Mouse (Mus musculus) R1 (cell line): ENCODE results near the gene Tnfsf12.
A peak's percentile ranks its signal among the peaks of the same experiment; 100 is the strongest.

ENCODE experiments used
- DNase-seq: peaks from one replicate; pipeline ENCODE4 v3.0.0-alpha.2; 2018; ENCODE audit warnings: low read depth, low spot score

The Tnfsf12 gene

GRCm38 (mm10) chr11:69704613-69705010 is 9.0 kb upstream of the Tnfsf12 start:
- DNase-seq = peak; percentile 88

GRCm38 (mm10) chr11:69703814-69704612 is 8.4 kb upstream of the Tnfsf12 start:
- peak; percentile 99 for DNase-seq

GRCm38 (mm10) chr11:69703381-69703780 is 7.7 kb upstream of the Tnfsf12 start:
- DNase-seq = peak; percentile 89

- peak; percentile 51 for DNase-seq
Measured at GRCm38 (mm10) chr11:69702886-69703285, 7.2 kb upstream of the Tnfsf12 start.

- DNase-seq = no peak
Measured at GRCm38 (mm10) chr11:69699595-69699994, 3.9 kb upstream of the Tnfsf12 start.

- DNase-seq = peak; percentile 91
Measured at GRCm38 (mm10) chr11:69698574-69698973, 2.9 kb upstream of the Tnfsf12 start.

GRCm38 (mm10) chr11:69697396-69697795 is 1.7 kb upstream of the Tnfsf12 start:
- no peak for DNase-seq

- no peak for DNase-seq
Measured at GRCm38 (mm10) chr11:69695046-69695360, 646 bp downstream of the Tnfsf12 start.

- DNase-seq = no peak
Measured at GRCm38 (mm10) chr11:69693421-69693965, 2.2 kb downstream of the Tnfsf12 start.

GRCm38 (mm10) chr11:69692863-69693262 is 2.8 kb downstream of the Tnfsf12 start:
- no peak for DNase-seq

- DNase-seq = no peak
Measured at GRCm38 (mm10) chr11:69692196-69692811, 3.3 kb downstream of the Tnfsf12 start.

- peak; percentile 75 for DNase-seq
Measured at GRCm38 (mm10) chr11:69689891-69690290, 5.8 kb downstream of the Tnfsf12 start.

- no peak for DNase-seq
Measured at GRCm38 (mm10) chr11:69687061-69687460, 8.6 kb downstream of the Tnfsf12 start.

- peak; percentile 85 for DNase-seq
Measured at GRCm38 (mm10) chr11:69686377-69686776, 9.3 kb downstream of the Tnfsf12 start.

- DNase-seq = no peak
Measured at GRCm38 (mm10) chr11:69685526-69686148, 10.0 kb downstream of the Tnfsf12 start, which contains the start of gene Tnfsf13. Gene Tnfsf13 (minus strand): TSS chr11:69685784.

GRCm38 (mm10) chr11:69684936-69685335 is 10.7 kb downstream of the Tnfsf12 start:
- DNase-seq = no peak

GRCm38 (mm10) chr11:69684128-69684745 is 11.4 kb downstream of the Tnfsf12 start:
- no peak for DNase-seq

- no peak for DNase-seq
Measured at GRCm38 (mm10) chr11:69683576-69683975, 12.1 kb downstream of the Tnfsf12 start.

- DNase-seq = peak; percentile 95
Measured at GRCm38 (mm10) chr11:69682840-69683533, 12.7 kb downstream of the Tnfsf12 start.

GRCm38 (mm10) chr11:69682209-69682839 is 13.3 kb downstream of the Tnfsf12 start:
- no peak for DNase-seq
